Mouse (Mus musculus) forebrain, embryonic 13.5 days (tissue): ENCODE data around the gene Cntnap5b. TPM values are rescaled to one million over a fixed set of nuclear protein-coding genes. Genes with fewer than 3 reads are reported as not detected.
"Not testable (repeated sequence)": the region's sequence is repeated elsewhere in the genome, so short reads cannot be mapped to it uniquely, and the experiment has no call there.

Source experiments
- ATAC-seq: fragments of 200-750 bp; cut with Nextera tagmentation; 2 replicates; pipeline ENCODE4 v1.8.0; 2017
- H3K27ac ChIP-seq: fragments of 300-500 bp; sonication (generic); 2 replicates; pipeline ENCODE4 v1.5.1; 2015; ENCODE audit warnings: inconsistent platforms, mild to moderate bottlenecking, moderate library complexity
- H3K27me3 ChIP-seq: fragments of 300-500 bp; sonication (generic); 2 replicates; pipeline ENCODE4 v1.6.1; 2015; ENCODE audit warnings: mild to moderate bottlenecking, inconsistent platforms
- H3K36me3 ChIP-seq: fragments of 300-500 bp; sonication (generic); 2 replicates; pipeline ENCODE4 v1.6.1; 2015; ENCODE audit warnings: mild to moderate bottlenecking, inconsistent platforms; ENCODE audit not compliant: poor library complexity, severe bottlenecking
- H3K4me1 ChIP-seq: fragments of 300-500 bp; sonication (generic); 2 replicates; pipeline ENCODE4 v1.6.1; 2015; ENCODE audit warnings: inconsistent platforms
- H3K4me2 ChIP-seq: fragments of 300-500 bp; sonication (generic); 2 replicates; pipeline ENCODE4 v1.6.1; 2015; ENCODE audit warnings: inconsistent platforms, mild to moderate bottlenecking, moderate library complexity
- H3K4me3 ChIP-seq: fragments of 300-500 bp; sonication (generic); 2 replicates; pipeline ENCODE4 v1.5.1; 2015; ENCODE audit warnings: mild to moderate bottlenecking, inconsistent platforms
- H3K9ac ChIP-seq: fragments of 300-500 bp; sonication (generic); 2 replicates; pipeline ENCODE4 v1.6.1; 2015; ENCODE audit warnings: mild to moderate bottlenecking, inconsistent platforms
- H3K9me3 ChIP-seq: fragments of 300-500 bp; sonication (generic); replicated peaks from 2 replicates; pipeline ENCODE4 v1.6.1; 2016; ENCODE audit warnings: inconsistent platforms
- WGBS: fragments of 180-500 bp; shearing (Covaris S2); methylation state at CpG from one replicate; pipeline ENCODE4 v1.1.7; 2015; 5-methylcytosine and 5-hydroxymethylcytosine counted together
- polyA plus RNA-seq: library from polyadenylated mRNA; unstranded; fragments of >200 nt; fragmentation: Nextera tagmentation; extraction: Ambion mirVana; gene quantifications from 2 replicates; pipeline ENCODE4 v1.2.1, GENCODE M21; 2015

Gene Cntnap5b
- polyA plus RNA-seq, 1 experiment from 2014 or later = 0.37 TPM

DNA sequence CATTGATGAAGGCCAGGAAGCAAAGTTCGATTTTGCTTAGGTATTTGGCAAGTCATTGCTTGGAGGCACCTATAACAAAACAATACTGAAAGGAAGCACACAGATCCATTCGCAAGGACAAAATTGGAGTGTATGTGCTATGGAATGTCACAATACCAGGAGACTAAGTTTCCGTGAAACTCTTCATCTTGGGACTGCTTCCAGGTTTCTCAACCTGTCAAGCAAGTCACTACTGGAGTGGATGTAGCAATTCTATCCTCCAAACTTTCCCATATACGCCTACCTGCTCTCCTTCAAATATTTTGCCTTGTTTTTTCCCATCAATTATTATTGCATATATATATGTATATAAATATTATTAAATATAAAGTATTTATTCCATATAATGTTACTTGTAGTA lies 228.7 kb downstream of the Cntnap5b start:
- not testable (repeated sequence) for ATAC-seq, H3K9ac ChIP-seq, H3K9me3 ChIP-seq, H3K4me1 ChIP-seq, H3K27ac ChIP-seq, H3K4me3 ChIP-seq, H3K36me3 ChIP-seq, H3K4me2 ChIP-seq, H3K27me3 ChIP-seq
- WGBS = 89% methylated on average over 4 of the region's 4 CpGs

DNA sequence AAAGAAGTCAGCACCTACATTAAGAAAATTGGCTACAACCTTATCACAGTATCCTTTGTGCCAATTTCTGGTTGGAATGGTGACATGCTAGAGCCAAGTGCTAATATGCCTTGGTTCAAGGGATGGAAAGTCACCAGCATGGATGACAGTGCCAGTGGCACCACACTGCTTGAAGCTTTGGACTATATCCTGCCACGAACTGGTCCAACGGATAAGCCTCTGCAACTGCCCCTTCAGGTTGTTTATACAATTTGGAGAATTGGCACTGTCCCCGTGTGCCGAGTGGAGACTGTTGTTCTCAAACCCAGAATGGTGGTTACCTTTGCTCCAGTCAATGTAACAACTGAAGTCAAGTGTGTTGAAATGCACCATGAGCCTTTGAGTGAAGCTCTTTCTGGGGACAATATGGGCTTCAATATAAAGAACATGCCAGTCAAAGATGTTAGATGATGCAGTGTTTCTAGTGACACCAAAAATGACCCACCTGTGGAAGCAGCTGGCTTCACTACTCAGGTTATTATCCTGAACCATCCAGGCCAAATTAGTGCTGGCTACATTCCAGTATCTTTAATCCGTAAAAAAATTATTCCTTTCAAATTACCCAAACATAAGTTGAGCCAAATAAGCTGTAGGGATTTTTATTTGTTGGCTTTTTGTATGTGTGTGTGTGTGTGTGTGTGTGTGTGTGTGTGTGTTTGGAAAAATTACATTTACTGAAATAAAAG lies 233.6 kb downstream of the Cntnap5b start:
- no peak overlapping the region for H3K4me3 ChIP-seq
- H3K9me3 ChIP-seq = no peaks in the 10 kb centered on the region
- H3K9ac ChIP-seq = no peak overlapping the region
- ATAC-seq = no peak
- H3K4me2 ChIP-seq = no peak overlapping the region
- no peaks in the 10 kb centered on the region for H3K36me3 ChIP-seq
- 84% methylated on average over 5 of the region's 5 CpGs for WGBS
- no peaks in the 10 kb centered on the region for H3K27me3 ChIP-seq
- no peak overlapping the region for H3K27ac ChIP-seq
- H3K4me1 ChIP-seq = no peaks in the 10 kb centered on the region

DNA sequence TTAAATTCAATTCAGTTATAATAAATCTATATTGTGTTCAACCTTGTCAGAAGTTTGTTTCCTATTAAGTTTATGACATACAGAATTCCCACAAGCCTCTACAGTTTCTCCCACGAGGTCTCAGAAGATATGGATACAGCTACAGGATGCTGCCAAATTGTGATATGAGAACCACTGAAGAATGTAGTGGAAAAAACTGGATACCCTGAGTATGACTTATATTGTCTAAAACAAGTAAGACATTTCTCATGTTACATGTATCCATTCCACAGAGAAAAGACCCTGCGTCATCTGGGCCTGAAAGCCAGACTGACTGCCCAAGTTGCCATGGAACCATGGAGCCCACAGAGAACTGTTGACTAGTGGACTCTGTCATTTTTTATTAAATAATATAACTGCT lies 269.2 kb downstream of the Cntnap5b start:
- ATAC-seq = no peak
- Histone ChIP-seq H3K9ac (no peak overlapping the region), H3K27ac (no peak overlapping the region), H3K36me3 (no peaks in the 10 kb centered on the region), H3K27me3 (no peaks in the 10 kb centered on the region), H3K4me2 (no peak overlapping the region), H3K4me1 (no peaks in the 10 kb centered on the region), H3K4me3 (no peak overlapping the region), H3K9me3 (no peaks in the 10 kb centered on the region)
- 88% methylated on average over 2 of the region's 2 CpGs for WGBS

DNA sequence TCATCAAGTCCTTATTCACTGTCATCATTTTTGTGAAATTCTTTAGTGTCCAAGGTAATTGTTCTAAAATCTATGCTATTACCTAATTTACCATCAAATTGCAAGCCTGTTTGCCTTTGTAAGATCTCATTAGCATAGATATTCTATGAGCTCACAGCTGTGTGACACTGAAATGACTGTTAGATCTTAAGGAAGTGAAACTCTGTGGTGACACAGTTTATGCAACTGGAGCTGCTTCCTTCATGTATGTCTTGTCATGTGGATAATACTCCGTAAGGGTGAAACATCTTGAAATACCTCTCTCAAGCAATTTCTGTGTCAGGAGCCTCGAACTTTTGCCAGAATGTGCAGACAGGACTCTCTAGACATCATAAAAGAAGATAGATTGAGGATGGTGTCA lies 307.2 kb downstream of the Cntnap5b start:
- ATAC-seq = no peak
- Histone ChIP-seq H3K4me2 (no peak overlapping the region), H3K4me1 (no peaks in the 10 kb centered on the region), H3K4me3 (no peak overlapping the region), H3K9ac (no peak overlapping the region), H3K36me3 (no peaks in the 10 kb centered on the region), H3K27me3 (no peaks in the 10 kb centered on the region), H3K9me3 (no peaks in the 10 kb centered on the region), H3K27ac (no peak overlapping the region)
- 73% methylated on average over 2 of the region's 2 CpGs for WGBS

DNA sequence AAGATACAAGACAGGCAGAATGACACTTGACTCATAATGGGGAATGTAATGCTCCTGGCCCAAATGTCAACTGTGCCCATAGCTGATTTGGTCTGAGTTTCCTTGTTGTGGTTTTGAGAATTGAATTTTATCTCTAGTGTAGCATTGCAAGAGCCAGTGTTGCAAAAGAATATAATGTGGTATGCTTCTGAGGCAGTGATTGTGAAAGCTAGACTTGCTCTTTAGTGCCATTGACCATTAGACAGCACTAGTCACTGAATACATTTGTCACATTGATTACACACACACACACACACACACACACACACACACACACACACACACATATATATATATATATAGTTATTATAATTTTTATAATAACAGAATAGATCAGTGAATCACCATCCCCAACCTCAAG lies 328.0 kb downstream of the Cntnap5b start:
- H3K4me2 ChIP-seq = no peak overlapping the region
- no peak overlapping the region for H3K4me3 ChIP-seq
- H3K9me3 ChIP-seq = no peaks in the 10 kb centered on the region
- H3K4me1 ChIP-seq = no peaks in the 10 kb centered on the region
- no peak for ATAC-seq
- H3K27ac ChIP-seq = no peak overlapping the region
- H3K9ac ChIP-seq = no peak overlapping the region
- H3K36me3 ChIP-seq = no peaks in the 10 kb centered on the region
- H3K27me3 ChIP-seq = no peaks in the 10 kb centered on the region

DNA sequence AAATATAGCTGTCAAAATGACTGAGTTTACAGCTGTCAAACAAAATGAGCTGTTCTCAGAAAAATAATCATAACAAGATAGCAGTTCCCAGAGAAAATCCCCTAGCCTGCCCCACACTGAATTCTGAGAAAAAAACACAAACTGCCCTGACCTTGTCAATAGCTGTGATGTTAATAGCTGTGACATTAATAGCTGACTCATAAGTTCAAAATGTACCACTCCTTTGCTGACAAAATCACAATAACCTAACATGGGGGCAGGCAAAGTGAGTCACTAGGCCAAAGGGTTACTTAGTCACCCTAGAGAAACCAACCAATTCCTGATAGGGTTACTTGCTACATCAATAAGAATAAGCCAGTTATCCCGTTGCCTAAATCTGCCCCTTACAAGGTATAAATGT lies 328.5 kb downstream of the Cntnap5b start:
- Histone ChIP-seq H3K9ac (no peak overlapping the region), H3K27me3 (no peaks in the 10 kb centered on the region), H3K9me3 (no peaks in the 10 kb centered on the region), H3K27ac (no peak overlapping the region), H3K4me2 (no peak overlapping the region), H3K4me3 (no peak overlapping the region), H3K36me3 (no peaks in the 10 kb centered on the region), H3K4me1 (no peaks in the 10 kb centered on the region)
- WGBS = 69% methylated on average over 1 of the region's 1 CpGs
- no peak for ATAC-seq

DNA sequence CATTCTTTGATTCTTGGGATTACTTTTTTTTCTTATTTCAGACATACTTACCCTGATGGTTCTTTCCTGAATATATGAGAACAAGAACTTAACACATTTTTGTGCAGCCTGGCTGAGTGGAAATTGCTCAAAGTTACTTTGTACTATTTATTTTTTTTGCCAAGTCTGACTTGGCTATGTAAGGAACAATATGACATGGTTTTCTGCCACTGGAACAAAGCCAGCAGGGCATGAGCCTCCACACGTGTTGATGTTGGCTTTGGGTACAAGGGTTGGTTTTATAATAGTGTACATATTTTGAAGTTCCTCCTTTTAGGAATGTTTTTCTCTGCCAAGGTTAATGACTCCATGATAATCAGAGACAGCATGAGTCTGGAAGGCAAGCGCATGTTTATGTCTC lies 331.8 kb downstream of the Cntnap5b start:
- Histone ChIP-seq H3K4me1 (no peaks in the 10 kb centered on the region), H3K9me3 (no peaks in the 10 kb centered on the region)
- 84% methylated on average over 2 of the region's 2 CpGs for WGBS

DNA sequence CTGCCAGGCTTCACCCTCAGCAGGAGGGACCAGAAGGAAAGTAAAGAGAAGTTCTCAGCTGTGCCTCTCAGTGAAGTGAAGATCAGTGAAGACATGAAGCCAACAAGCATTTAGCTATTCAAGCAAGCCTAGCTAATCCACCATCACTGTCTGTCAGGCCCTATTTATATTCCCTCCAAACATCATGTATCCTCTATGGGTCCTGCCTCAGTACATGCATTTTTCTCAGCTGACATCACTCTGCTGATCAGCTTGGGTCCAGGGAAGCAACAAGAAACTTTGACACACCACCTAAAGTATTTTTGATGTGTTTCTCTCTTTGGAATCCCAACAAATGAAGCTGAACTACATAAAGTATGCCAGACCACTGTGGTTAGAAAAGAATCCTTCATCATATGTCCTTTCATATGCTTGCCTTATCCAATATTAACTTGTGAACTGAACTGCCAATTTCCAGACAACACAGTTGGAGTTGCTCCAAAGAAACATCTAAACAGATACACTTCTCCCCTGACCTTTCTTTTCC lies 349.9 kb downstream of the Cntnap5b start:
- H3K4me1 ChIP-seq = no peaks in the 10 kb centered on the region
- no peak overlapping the region for H3K9ac ChIP-seq
- H3K9me3 ChIP-seq = no peaks in the 10 kb centered on the region
- no peak overlapping the region for H3K4me3 ChIP-seq
- ATAC-seq = no peak
- H3K27ac ChIP-seq = no peak overlapping the region
- no peaks in the 10 kb centered on the region for H3K27me3 ChIP-seq
- H3K36me3 ChIP-seq = no peaks in the 10 kb centered on the region
- H3K4me2 ChIP-seq = no peak overlapping the region

More for the DNA sequence above, 331.8 kb downstream of the Cntnap5b start:
- Histone ChIP-seq H3K27me3 (no peaks in the 10 kb centered on the region), H3K36me3 (no peaks in the 10 kb centered on the region), H3K4me3 (no peak overlapping the region), H3K9ac (no peak overlapping the region), H3K4me2 (no peak overlapping the region), H3K27ac (no peak overlapping the region)
- ATAC-seq = no peak

DNA sequence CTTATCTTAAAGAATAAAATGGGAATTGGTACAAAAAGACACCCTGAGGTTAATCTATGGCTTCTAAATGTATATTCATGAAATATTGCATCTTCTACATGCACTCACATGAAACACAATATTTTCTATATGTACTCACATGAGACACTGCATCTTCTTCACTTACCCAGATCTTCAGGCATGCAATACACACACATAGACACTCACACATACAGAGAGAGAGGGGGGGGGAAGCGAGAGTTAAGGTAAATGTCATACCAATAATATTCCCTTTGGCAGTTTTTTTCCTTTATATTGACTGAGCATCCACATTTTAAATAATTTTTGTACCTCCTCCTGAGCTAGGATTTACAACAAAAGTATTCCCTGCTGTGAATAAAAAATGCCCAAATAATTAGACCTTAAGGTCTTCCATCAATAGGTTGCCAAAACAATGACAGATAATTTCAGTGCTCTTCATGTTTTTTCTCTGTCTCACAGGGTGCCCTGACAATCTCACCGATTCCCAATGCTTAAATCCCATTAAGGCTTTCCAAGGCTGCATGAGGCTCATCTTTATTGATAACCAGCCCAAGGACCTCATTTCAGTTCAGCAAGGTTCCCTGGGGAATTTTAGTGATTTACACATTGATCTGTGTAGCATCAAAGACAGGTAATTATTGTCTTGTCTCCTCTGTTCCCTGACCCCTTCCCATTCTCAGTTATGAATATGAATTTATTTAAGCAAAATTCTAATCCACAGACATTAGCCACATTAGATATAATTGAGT lies 391.2 kb downstream of the Cntnap5b start:
- no peak for ATAC-seq
- Histone ChIP-seq H3K36me3 (no peaks in the 10 kb centered on the region), H3K4me2 (no peak overlapping the region), H3K9ac (no peak overlapping the region), H3K4me3 (no peak overlapping the region), H3K27ac (no peak overlapping the region), H3K4me1 (no peaks in the 10 kb centered on the region), H3K9me3 (no peaks in the 10 kb centered on the region), H3K27me3 (no peaks in the 10 kb centered on the region)
- WGBS = 52% methylated on average over 2 of the region's 2 CpGs

DNA sequence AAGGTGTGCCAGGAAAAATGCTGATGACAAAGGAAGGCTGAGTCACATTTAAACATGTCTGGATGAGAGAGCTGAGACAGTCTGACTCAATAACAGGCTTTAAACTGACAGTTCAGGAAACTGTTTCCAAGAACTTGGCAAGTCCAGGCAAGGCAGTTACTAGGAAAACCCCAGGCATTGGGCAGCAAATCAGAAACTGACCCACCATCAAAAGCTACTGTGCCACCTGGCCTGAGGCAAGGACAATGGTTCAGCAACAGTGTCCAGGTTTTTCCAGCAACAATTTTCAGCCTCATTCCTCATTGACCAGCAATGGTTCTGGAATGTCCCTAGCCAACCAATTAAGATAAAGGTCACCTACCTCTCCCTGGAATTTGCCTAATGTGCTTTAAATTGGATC lies 399.0 kb downstream of the Cntnap5b start:
- no peak for ATAC-seq
- H3K9ac ChIP-seq = no peak overlapping the region
- no peaks in the 10 kb centered on the region for H3K4me1 ChIP-seq
- no peaks in the 10 kb centered on the region for H3K27me3 ChIP-seq
- no peaks in the 10 kb centered on the region for H3K36me3 ChIP-seq
- no peak overlapping the region for H3K27ac ChIP-seq
- no peak overlapping the region for H3K4me2 ChIP-seq
- H3K9me3 ChIP-seq = no peaks in the 10 kb centered on the region
- H3K4me3 ChIP-seq = no peak overlapping the region

DNA sequence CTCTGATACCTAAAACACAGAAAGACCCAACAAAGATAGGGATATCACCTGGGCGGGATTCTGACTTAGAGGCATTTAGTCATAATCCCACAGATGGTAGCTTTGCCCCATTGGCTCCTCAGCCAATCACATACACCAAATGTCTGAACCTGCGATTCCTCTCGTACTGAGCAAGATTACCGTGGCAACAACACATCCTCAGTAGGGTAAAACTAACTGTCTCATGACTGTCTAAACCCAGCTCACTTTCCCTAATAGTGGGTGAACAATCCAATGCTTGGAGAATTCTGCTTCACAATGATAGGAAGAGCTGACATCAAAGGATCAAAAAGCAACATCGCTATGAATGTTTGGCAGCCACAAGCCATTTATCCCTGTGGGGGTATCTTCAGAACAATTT lies 407.5 kb downstream of the Cntnap5b start:
- no peak overlapping the region for H3K9ac ChIP-seq
- peak; percentile 96 for ATAC-seq
- H3K9me3 ChIP-seq = no peaks in the 10 kb centered on the region
- H3K4me2 ChIP-seq = no peak overlapping the region
- H3K4me1 ChIP-seq = no peaks in the 10 kb centered on the region
- no peak overlapping the region for H3K4me3 ChIP-seq
- H3K36me3 ChIP-seq = no peaks in the 10 kb centered on the region
- no peak overlapping the region for H3K27ac ChIP-seq
- H3K27me3 ChIP-seq = no peaks in the 10 kb centered on the region
- 86% methylated on average over 5 of the region's 5 CpGs for WGBS

DNA sequence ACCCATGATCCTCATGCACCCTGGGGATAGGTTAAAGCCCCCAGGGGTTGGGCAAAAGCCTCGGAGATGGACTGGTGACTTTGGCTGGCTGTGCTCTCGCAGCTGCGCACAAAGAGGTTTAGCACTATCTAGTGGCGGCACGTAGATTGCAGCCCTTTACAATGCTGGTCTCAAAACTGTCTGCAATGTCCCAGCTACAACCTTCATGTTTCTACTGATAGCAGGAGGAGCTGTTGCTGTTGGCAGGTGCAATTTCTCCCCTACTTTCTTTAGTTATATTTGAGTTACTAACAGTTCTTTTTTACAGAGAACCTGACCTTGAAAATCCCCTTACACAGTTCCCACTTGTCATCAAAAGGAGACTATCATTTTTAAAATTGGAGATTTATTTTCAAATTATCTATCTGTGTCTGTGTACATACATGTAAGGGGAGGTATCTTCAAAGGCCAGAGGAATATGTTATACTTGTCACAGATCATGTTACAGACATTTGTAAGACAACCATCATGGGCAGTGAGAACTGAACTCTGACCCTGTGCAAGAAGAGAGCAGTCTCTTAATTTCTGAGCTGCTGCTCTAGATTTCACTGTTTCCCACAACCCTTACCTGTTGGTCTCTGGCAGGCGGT lies 459.5 kb downstream of the Cntnap5b start:
- no peak overlapping the region for H3K27ac ChIP-seq
- H3K4me3 ChIP-seq = no peak overlapping the region
- no peaks in the 10 kb centered on the region for H3K9me3 ChIP-seq
- peak; percentile 92 for ATAC-seq
- 10% methylated on average over 5 of the region's 6 CpGs for WGBS
- no peaks in the 10 kb centered on the region for H3K4me1 ChIP-seq
- no peaks in the 10 kb centered on the region for H3K27me3 ChIP-seq
- no peaks in the 10 kb centered on the region for H3K36me3 ChIP-seq
- no peak overlapping the region for H3K4me2 ChIP-seq
- H3K9ac ChIP-seq = no peak overlapping the region
